Mouse (Mus musculus) embryo, embryonic 10 days (tissue): ENCODE measurements around the gene Nfkbil1.
A peak's percentile ranks its signal among the peaks of the same experiment; 100 is the strongest.

ENCODE experiments used
- DNase-seq: peaks from one replicate; pipeline ENCODE4 v3.0.0-alpha.2; 2015; ENCODE audit warnings: low spot score

Gene Nfkbil1

DNA sequence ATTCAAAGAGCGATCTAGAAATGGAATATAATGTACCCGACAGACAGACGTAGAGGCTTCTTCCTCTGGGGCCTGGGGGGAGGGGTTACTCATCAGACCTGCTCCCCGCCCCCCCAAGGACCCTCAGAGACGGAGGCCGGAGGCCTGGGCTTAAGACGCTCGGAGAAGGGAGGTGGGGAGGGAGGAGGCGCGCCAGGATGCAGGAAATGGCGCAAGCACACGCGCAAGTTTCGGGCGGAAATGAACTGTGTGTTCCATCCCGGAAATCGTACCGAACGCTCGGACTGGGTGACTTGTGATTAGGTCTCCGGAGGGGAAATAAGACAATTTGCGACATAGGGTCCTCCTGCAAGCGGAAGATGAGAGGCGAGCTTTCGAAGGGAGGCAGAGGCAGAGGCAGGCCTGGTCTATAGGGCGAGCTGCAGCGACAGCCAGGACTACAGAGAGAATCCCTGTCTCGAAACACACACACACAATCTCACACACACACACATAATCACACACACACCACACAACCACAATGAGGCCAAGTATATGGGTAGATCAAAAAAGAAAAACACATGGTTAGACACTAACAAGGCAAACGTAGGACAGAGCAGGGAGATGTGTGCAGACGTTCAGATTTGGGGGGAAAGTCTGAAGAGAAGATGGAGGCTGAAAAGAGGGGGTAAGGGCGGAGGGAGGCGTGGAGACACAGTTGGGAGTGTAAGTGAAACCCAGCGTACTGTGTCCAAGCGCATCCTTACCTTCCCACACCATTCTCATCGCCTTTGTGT is at the start of gene Nfkbil1:
Nfkbil1 (minus strand) TSS at position 179 of the 776 bp plus-strand sequence.
- DNase-seq, result peak; percentile 96

DNA sequence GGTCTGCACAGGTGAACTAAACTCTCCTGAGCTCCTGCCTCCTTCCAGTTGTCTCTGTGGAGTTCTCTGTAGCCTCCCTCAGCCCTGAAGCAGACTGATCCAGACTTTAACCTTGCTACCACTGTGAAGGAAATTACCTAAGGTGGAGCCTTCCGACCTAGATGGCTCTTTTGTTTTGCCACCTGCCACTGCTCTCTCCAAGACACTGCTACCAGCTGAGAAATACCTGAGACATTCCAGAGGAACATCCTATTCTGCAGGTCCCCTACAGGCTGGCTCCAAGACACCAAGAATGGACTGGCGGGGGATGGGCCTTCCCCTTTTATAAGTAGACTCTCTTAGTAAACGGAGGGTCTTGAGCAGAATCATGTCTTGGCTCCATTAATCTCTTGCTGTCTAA is 44.7 kb upstream of the Nfkbil1 start:
- no peak for DNase-seq

GRCm38 (mm10) chr17:35278957-35279688 is 43.5 kb upstream of the Nfkbil1 start:
- DNase-seq, result no peak

- no peak for DNase-seq
These were observed 42.5 kb upstream of the Nfkbil1 start for GRCm38 (mm10) chr17:35278049-35278448.

- DNase-seq, result peak; percentile 17
These were observed 40.8 kb upstream of the Nfkbil1 start for GRCm38 (mm10) chr17:35276304-35276864.

DNA sequence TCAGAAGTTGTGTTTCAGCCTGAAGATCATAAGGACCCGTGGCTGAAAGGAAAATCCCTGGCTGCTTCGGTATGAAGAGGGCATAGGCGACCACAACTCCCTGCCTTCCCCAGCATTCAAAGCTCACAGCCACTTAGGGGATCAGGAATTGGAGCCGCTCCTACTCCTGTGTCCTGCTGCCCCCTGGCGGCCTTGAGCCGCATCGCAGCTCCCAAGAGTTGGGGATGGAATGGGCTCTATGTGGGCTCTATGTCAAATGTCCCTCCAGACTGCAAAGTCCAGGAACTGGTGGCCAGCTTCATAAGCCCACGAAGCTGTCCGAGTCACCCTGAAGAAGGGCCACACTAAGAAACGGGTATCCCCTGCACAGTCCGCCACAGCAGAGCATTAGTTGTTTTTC is 39.2 kb upstream of the Nfkbil1 start:
- peak; percentile 79 for DNase-seq

DNA sequence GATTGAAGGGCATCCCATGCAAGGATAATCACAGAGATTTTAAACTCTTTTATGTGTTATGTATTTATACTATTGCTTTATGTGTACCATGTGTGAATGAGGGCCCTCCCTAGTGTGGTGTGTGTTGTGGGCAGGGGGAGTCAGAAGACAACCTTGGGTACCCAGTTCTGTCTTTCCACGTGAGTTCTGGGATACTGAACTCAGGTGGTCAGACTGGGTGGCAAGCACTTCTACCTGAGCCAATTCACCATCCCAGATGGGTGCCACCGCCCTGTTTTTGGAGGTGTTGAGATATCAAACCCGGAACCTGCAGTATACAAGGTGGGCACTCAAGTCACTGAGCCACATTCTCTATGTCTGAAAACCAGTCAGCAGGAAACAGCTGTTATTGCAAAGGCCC is 36.7 kb upstream of the Nfkbil1 start:
- no peak for DNase-seq

DNA sequence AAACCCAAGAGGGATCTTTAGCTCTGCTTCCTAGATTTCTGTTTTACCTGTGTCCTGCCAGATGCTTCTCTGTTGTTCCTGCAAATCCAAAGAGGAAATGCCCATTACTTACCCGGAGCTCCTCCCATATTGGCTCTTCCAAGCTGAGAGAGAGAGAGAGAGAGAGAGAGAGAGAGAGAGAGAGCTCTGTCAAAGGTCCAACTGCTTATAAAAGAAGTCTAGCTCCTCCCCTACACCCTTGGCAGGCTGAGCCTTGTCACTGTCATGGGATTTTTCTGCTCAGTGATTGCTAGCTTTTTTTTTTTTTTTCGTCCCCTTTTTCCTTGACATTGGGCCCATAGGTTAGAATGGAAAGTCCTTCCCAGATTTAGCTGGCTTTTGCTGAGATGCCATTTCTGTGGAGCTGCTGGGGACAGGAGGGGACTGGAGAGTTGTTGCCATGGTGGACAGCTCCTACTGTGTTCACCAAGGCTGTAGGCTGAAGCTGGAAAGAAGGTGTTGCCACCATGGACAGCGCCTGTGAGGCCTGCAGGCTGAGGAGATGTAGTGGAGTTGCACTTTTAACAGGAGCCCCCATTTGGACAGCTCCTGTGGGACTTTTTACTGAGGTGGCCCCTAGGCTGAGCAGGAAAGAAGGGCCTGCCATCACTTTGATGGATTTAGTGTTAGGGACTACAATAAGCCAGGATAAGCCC is 34.2 kb upstream of the Nfkbil1 start:
- peak; percentile 85 for DNase-seq

DNA sequence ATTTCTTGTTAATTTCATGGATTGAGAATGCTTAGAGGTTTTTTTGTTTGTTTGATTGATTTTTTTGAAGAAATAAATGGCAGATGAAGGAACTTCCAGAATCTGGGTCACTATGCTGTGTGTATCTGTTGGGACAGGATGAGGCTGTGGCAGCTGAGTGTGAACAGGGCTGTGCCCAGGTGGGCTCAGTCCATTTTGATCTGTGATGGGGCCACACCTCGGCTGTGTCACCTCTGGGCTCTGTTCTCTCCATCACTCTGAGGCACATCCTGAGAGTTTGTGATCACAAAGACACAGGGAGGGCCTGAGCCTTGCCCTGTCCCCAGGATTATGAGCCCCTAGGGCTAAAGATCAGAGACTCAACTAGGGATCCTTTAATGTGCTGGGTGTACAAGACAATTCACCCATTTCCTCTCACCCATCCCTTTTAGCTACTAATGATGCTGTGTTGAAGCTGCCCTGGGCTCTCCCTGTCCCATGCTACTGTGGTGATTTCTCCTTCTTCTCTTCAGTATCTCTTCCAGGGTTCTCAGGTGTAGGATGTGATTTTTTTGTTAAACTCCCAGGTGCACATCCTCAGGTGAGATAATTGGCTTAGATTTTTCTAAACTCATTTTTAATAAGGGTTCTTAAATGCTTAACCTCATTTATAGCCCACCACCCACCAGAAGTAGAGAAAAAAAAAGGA is 32.0 kb upstream of the Nfkbil1 start:
- DNase-seq, result no peak

DNA sequence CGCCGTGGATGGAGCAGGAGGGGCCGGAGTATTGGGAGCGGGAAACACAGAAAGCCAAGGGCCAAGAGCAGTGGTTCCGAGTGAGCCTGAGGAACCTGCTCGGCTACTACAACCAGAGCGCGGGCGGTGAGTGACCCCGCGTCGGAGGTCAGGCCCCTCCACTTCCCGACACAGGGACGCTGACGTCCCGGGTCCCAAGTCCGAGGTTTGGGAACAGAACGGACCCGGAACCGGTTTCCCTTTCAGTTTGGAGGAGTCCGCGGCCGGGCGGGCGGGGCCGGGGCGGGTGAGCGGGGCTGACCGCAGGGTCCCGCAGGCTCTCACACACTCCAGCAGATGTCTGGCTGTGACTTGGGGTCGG is 27.9 kb upstream of the Nfkbil1 start:
- DNase-seq, result no peak

GRCm38 (mm10) chr17:35262664-35263522 is 27.3 kb upstream of the Nfkbil1 start, which contains the start of gene H2-D1:
Gene H2-D1 (plus strand): TSS chr17:35262730.
- DNase-seq, result peak; percentile 93

GRCm38 (mm10) chr17:35261651-35262050 is 26.1 kb upstream of the Nfkbil1 start:
- no peak for DNase-seq

DNA sequence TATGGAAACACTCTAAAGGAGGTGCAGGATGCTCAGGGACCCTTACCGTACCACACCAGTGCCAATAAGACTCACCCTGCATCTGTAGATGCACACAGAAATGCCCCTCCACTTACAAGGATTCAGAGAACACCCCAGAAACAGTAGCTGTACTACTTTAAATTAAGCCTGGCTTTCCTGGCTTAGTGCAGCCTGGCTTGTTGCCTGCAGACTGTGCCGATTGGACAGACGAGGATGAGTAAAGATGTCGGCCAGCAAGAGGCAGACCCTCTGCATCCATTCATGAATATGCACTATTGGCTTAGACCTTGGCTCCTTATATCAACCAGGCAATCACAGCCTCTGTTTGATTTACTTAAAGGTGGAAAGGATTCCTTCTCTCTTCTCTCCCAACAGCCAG is 24.0 kb upstream of the Nfkbil1 start:
- no peak for DNase-seq

- DNase-seq, result no peak
These were observed 23.2 kb upstream of the Nfkbil1 start for GRCm38 (mm10) chr17:35258492-35259478.

DNA sequence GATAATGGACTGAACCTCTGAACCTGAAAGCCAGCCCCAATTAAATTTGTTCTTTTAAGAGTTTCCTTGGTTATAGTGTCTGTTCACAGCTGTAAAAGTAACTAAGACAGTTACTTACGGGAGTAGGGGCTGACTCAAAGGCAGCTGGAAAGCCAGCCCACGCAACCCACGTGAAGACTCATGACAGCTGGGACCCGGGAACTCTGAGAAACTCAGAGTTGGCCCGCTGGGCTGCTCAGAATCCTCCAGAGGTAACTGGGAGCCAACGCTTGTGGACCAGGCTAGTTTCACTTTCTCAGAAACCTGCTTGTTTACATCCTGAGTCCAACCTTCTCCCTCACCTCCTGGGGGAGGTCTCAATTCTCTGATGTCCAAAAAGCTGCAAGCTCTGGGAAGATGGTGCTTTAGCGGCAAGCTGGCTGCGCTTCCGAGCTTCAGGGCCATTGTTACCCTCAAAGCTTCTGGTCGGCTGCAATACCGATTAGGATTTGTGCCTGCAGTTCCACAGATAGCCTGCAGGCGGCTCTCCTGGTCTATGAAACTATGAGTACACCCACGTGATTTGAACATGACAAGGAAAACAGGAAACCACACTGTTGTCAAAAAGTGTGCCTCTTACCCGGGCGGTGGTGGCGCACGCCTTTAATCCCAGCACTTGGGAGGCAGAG is 22.4 kb upstream of the Nfkbil1 start:
- peak; percentile 86 for DNase-seq

DNA sequence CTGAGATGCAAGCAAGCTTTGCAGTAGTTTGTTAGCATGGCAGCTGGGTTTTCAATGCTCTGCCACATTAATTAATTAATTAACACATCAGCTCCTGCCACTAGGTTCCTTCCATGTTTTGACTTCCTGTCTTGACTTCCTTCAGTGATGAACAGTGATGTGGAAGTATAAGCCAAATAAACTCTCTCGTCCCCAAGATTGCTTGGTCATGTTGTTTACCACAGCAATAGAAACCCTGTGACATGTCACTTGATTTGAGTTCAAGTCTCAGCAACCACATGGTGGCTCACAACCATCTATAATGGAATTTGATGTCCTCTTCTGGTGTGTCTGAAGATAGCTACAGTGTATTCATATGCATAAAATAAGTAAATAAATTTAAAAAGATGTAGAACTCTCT is 21.8 kb upstream of the Nfkbil1 start:
- no peak for DNase-seq

GRCm38 (mm10) chr17:35255704-35256103 is 20.1 kb upstream of the Nfkbil1 start:
- no peak for DNase-seq

DNA sequence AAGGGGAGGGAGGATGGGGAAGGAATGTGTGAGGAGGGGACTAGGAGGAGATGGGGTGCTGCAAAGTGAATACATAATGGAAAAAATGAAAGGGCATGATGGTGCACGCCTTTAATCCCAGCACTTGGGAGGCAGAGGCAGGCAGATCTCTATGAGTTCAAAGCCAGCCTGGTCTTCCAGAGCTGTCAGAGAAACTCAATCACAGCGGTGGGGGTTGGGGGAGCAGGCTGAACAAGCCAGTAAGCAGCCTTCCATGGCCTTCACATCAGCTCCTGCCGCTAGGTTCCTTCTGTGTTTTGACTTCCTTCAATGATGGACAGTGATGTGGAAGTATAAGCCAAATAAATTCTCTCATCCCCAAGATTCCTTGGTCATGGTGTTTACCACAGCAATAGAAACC is 19.7 kb upstream of the Nfkbil1 start:
- DNase-seq, result no peak
